Mouse (Mus musculus) kidney, embryonic 14.5 days (tissue): ENCODE results near the gene Coq8b. TPM values are rescaled to one million over a fixed set of nuclear protein-coding genes. Genes with fewer than 3 reads are reported as not detected.

Experiments used
- ATAC-seq: fragments of 200-750 bp; cut with Nextera tagmentation; 2 replicates; pipeline ENCODE4 v1.8.0; 2017; ENCODE audit warnings: moderate number of reproducible peaks, mild to moderate bottlenecking, moderate TSS enrichment, moderate library complexity; ENCODE audit not compliant: low FRiP score, low TSS enrichment
- H3K27ac ChIP-seq: fragments of 300-500 bp; sonication (generic); 2 replicates; pipeline ENCODE4 v1.5.1; 2014; ENCODE audit warnings: low read depth, mild to moderate bottlenecking, low read length, moderate library complexity, mixed read lengths
- H3K27me3 ChIP-seq: fragments of 300-500 bp; sonication (generic); 2 replicates; pipeline ENCODE4 v1.6.1; 2014; ENCODE audit warnings: mild to moderate bottlenecking, low read length; ENCODE audit not compliant: control insufficient read depth, insufficient read depth
- H3K36me3 ChIP-seq: fragments of 300-500 bp; sonication (generic); 2 replicates; pipeline ENCODE4 v1.6.1; 2014; ENCODE audit warnings: low read length, mixed read lengths; ENCODE audit not compliant: control insufficient read depth, insufficient read depth
- H3K4me1 ChIP-seq: fragments of 300-500 bp; sonication (generic); 2 replicates; pipeline ENCODE4 v1.6.1; 2014; ENCODE audit warnings: low read length, mixed read lengths; ENCODE audit not compliant: control insufficient read depth, insufficient read depth
- H3K4me2 ChIP-seq: fragments of 300-500 bp; sonication (generic); replicated peaks from 2 replicates; pipeline ENCODE4 v1.6.1; 2014; ENCODE audit warnings: low read depth, mild to moderate bottlenecking, low read length
- H3K4me3 ChIP-seq: fragments of 300-500 bp; sonication (generic); 2 replicates; pipeline ENCODE4 v1.5.1; 2014; ENCODE audit warnings: mild to moderate bottlenecking, low read length
- H3K9ac ChIP-seq: fragments of 300-500 bp; sonication (generic); 2 replicates; pipeline ENCODE4 v1.6.1; 2014; ENCODE audit warnings: low read depth, mild to moderate bottlenecking, low read length, moderate library complexity
- H3K9me3 ChIP-seq: fragments of 300-500 bp; sonication (generic); 2 replicates; pipeline ENCODE4 v1.6.1; 2016; ENCODE audit warnings: low read length; ENCODE audit not compliant: control insufficient read depth
- WGBS: fragments of 180-500 bp; shearing (Covaris S2); extraction: QIAGEN DNeasy Blood & Tissue Kit; methylation state at CpG from one replicate; pipeline ENCODE4 v1.1.7; 2014; 5-methylcytosine and 5-hydroxymethylcytosine counted together
- polyA plus RNA-seq: library from polyadenylated mRNA; unstranded; fragments of >200 nt; fragmentation: Nextera tagmentation; extraction: Ambion mirVana; gene quantifications from 2 replicates; pipeline ENCODE4 v1.2.1, GENCODE M21; 2014

The Coq8b gene
- polyA plus RNA-seq, 1 experiment from 2014 or later = 17.1 TPM

GRCm38 (mm10) chr7:27266515-27267128 is 33.8 kb downstream of the Coq8b start:
- no peak overlapping the region for H3K27ac ChIP-seq
- ATAC-seq = 0 out of 2 replicates have a peak, but pooled peaks have one; percentile 36
- peaks cover 55% of the 10 kb centered on the region; the same call in 1 of the 2 replicates for H3K36me3 ChIP-seq
- no peak overlapping the region for H3K4me3 ChIP-seq
- H3K9ac ChIP-seq = no peak overlapping the region
- H3K4me2 ChIP-seq = no peak overlapping the region
- no peaks in the 10 kb centered on the region for H3K9me3 ChIP-seq
- WGBS = 80% methylated on average over 20 of the region's 20 CpGs
- H3K4me1 ChIP-seq = no peaks in the 10 kb centered on the region
- no peaks in the 10 kb centered on the region for H3K27me3 ChIP-seq

- H3K36me3 ChIP-seq = peaks cover 50% of the 10 kb centered on the region; the same call in 1 of the 2 replicates
- no peaks in the 10 kb centered on the region for H3K9me3 ChIP-seq
- ATAC-seq = no peak
- no peak overlapping the region for H3K4me3 ChIP-seq
- H3K27ac ChIP-seq = no peak overlapping the region
- WGBS = 88% methylated on average over 8 of the region's 8 CpGs
- no peak overlapping the region for H3K4me2 ChIP-seq
- H3K4me1 ChIP-seq = no peaks in the 10 kb centered on the region
- no peak overlapping the region for H3K9ac ChIP-seq
- H3K27me3 ChIP-seq = no peaks in the 10 kb centered on the region
These were observed 38.6 kb downstream of the Coq8b start for GRCm38 (mm10) chr7:27271423-27271822.

DNA sequence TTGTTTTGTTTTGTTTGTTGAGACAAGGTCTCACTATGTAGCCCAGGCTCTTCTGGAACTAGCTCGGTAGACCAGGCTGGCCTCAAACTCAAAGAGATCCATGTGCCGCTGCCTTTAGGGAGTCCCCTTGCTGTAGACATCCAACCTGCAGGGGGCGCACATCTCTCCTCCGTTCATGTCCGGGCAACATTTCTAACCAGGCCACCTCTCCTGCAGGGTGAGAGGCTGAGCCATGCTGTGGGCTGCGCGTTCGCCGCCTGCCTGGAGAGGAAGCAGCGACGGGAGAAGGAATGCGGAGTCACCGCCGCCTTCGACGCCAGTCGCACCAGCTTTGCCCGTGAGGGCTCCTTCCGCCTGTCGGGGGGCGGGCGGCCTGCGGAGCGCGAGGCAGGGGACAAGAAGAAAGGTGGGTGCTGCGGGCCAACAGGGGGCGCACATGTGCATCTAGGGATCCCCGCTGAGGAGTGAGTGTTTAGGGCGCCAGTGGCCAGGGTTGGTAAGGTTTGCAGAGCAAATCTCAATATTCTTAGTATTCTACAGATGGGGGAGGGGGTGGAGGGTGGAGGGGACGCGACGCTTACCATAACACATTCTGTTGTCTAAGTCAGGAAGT is 41.0 kb downstream of the Coq8b start:
- H3K4me1 ChIP-seq = no peaks in the 10 kb centered on the region
- H3K9me3 ChIP-seq = no peaks in the 10 kb centered on the region
- no peak overlapping the region for H3K4me2 ChIP-seq
- no peaks in the 10 kb centered on the region for H3K27me3 ChIP-seq
- H3K36me3 ChIP-seq = peaks cover 55% of the 10 kb centered on the region; the same call in 1 of the 2 replicates
- H3K9ac ChIP-seq = no peak overlapping the region
- no peak overlapping the region for H3K27ac ChIP-seq
- ATAC-seq = peak; percentile 30; the same call in 1 of the 2 replicates
- 49% methylated on average over 32 of the region's 32 CpGs for WGBS
- no peak overlapping the region for H3K4me3 ChIP-seq

GRCm38 (mm10) chr7:27274916-27275315 is 42.1 kb downstream of the Coq8b start:
- Histone ChIP-seq H3K9me3 (no peaks in the 10 kb centered on the region), H3K27me3 (no peaks in the 10 kb centered on the region), H3K9ac (no peak overlapping the region), H3K36me3 (peaks cover 58% of the 10 kb centered on the region), H3K4me3 (no peak overlapping the region; the same call in 1 of the 2 replicates), H3K27ac (no peak overlapping the region), H3K4me1 (no peaks in the 10 kb centered on the region), H3K4me2 (no peak overlapping the region)
- ATAC-seq = no peak
- WGBS = 88% methylated on average over 4 of the region's 4 CpGs

- Histone ChIP-seq H3K27me3 (no peaks in the 10 kb centered on the region), H3K9me3 (no peaks in the 10 kb centered on the region), H3K27ac (no peak overlapping the region), H3K36me3 (peaks cover 59% of the 10 kb centered on the region), H3K4me3 (no peak overlapping the region), H3K4me1 (no peaks in the 10 kb centered on the region), H3K9ac (no peak overlapping the region), H3K4me2 (no peak overlapping the region)
- ATAC-seq = no peak
- 57% methylated on average over 7 of the region's 7 CpGs for WGBS
These were observed 43.2 kb downstream of the Coq8b start for GRCm38 (mm10) chr7:27276021-27276420.

- 90% methylated on average over 3 of the region's 3 CpGs for WGBS
- no peak overlapping the region for H3K9ac ChIP-seq
- no peaks in the 10 kb centered on the region for H3K9me3 ChIP-seq
- peaks cover 60% of the 10 kb centered on the region for H3K36me3 ChIP-seq
- no peak overlapping the region for H3K27ac ChIP-seq
- no peaks in the 10 kb centered on the region for H3K27me3 ChIP-seq
- no peaks in the 10 kb centered on the region for H3K4me1 ChIP-seq
- H3K4me2 ChIP-seq = no peak overlapping the region
- H3K4me3 ChIP-seq = no peak overlapping the region
- ATAC-seq = no peak
These were observed 44.4 kb downstream of the Coq8b start for GRCm38 (mm10) chr7:27277191-27277590.

DNA sequence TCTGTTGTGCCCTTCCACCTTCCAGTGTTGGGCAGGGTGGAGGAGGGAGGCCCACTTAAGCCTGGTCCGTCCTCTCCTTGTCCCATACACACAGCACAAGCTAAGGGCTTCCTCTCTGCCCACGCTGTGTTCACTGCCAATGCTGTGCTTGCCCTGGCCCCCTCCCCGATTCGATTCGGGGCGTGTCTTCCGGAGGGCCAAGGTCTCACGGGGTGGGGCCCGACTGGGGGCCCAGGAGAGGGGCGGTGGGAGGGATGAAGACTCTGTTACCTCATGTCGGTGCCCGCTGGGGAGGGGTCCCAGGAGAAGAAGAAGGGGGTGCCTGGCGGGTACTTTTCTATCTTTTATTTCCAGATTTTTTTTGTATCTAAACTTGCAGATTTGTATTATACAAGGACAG is 48.9 kb downstream of the Coq8b start:
- peak; percentile 13; the same call in 1 of the 2 replicates for ATAC-seq
- WGBS = 58% methylated on average over 13 of the region's 13 CpGs
- H3K4me2 ChIP-seq = no peak overlapping the region
- H3K27ac ChIP-seq = peak overlapping the region; percentile 76; the same call in 1 of the 2 replicates
- H3K27me3 ChIP-seq = no peaks in the 10 kb centered on the region
- no peak overlapping the region for H3K4me3 ChIP-seq
- H3K36me3 ChIP-seq = peaks cover 40% of the 10 kb centered on the region
- H3K4me1 ChIP-seq = peaks cover 8% of the 10 kb centered on the region
- no peak overlapping the region for H3K9ac ChIP-seq
- H3K9me3 ChIP-seq = no peaks in the 10 kb centered on the region

GRCm38 (mm10) chr7:27282225-27282624 is 49.4 kb downstream of the Coq8b start:
- no peak overlapping the region for H3K4me3 ChIP-seq
- H3K36me3 ChIP-seq = peaks cover 35% of the 10 kb centered on the region
- peaks cover 8% of the 10 kb centered on the region for H3K4me1 ChIP-seq
- H3K27ac ChIP-seq = peak overlapping the region; percentile 76; the same call in 1 of the 2 replicates
- no peak overlapping the region for H3K9ac ChIP-seq
- 0 out of 2 replicates have a peak, but pooled peaks have one; percentile 2 for ATAC-seq
- H3K9me3 ChIP-seq = no peaks in the 10 kb centered on the region
- 31% methylated on average over 4 of the region's 4 CpGs for WGBS
- H3K27me3 ChIP-seq = no peaks in the 10 kb centered on the region
- H3K4me2 ChIP-seq = no peak overlapping the region
